Mouse (Mus musculus) lung, postnatal 0 days (tissue): ENCODE data around the gene Asic2. TPM values are rescaled to one million over a fixed set of nuclear protein-coding genes. Genes with fewer than 3 reads are reported as not detected.

Source experiments
- ATAC-seq: fragments of 200-750 bp; cut with Nextera tagmentation; 2 replicates; pipeline ENCODE4 v1.8.0; 2017; ENCODE audit warnings: moderate library complexity
- DNase-seq: peaks from one replicate; pipeline ENCODE4 v3.0.0-alpha.2; 2016; ENCODE audit warnings: low spot score
- H3K27ac ChIP-seq: fragments of 300-500 bp; sonication (generic); 2 replicates; pipeline ENCODE4 v1.5.1; 2014; ENCODE audit warnings: antibody characterized with exemption, mild to moderate bottlenecking, low read length, mixed read lengths
- H3K27me3 ChIP-seq: fragments of 300-500 bp; sonication (generic); replicated peaks from 2 replicates; pipeline ENCODE4 v1.6.1; 2014; ENCODE audit warnings: low read length, mixed read lengths; ENCODE audit not compliant: insufficient read depth
- H3K36me3 ChIP-seq: fragments of 300-500 bp; sonication (generic); 2 replicates; pipeline ENCODE4 v1.6.1; 2014; ENCODE audit warnings: low read length, mixed read lengths; ENCODE audit not compliant: insufficient read depth
- H3K4me1 ChIP-seq: fragments of 300-500 bp; sonication (generic); 2 replicates; pipeline ENCODE4 v1.6.1; 2014; ENCODE audit warnings: antibody characterized with exemption, low read depth, low read length, mixed read lengths; ENCODE audit not compliant: insufficient read depth
- H3K4me2 ChIP-seq: fragments of 300-500 bp; sonication (generic); replicated peaks from 2 replicates; pipeline ENCODE4 v1.6.1; 2014; ENCODE audit warnings: low read depth, mild to moderate bottlenecking, low read length, moderate library complexity, mixed read lengths
- H3K4me3 ChIP-seq: fragments of 300-500 bp; sonication (generic); 2 replicates; pipeline ENCODE4 v1.5.1; 2014; ENCODE audit warnings: low read depth, low read length
- H3K9ac ChIP-seq: fragments of 300-500 bp; sonication (generic); replicated peaks from 2 replicates; pipeline ENCODE4 v1.6.1; 2014; ENCODE audit warnings: low read depth, mild to moderate bottlenecking
- H3K9me3 ChIP-seq: fragments of 300-500 bp; sonication (generic); 2 replicates; pipeline ENCODE4 v1.6.1; 2016; ENCODE audit warnings: low read length, mixed read lengths
- CTCF ChIP-seq: IDR thresholded peaks from 2 replicates; pipeline ENCODE4 v1.5.1; 2016; ENCODE audit warnings: antibody characterized with exemption, mild to moderate bottlenecking
- EP300 ChIP-seq: IDR thresholded peaks from 2 replicates; pipeline ENCODE4 v1.6.1; 2016; ENCODE audit warnings: antibody characterized with exemption, mild to moderate bottlenecking, control low read depth
- WGBS: fragments of 180-500 bp; shearing (Covaris S2); extraction: QIAGEN DNeasy Blood & Tissue Kit; methylation state at CpG from one replicate; pipeline ENCODE4 v1.1.7; 2014; 5-methylcytosine and 5-hydroxymethylcytosine counted together
- polyA plus RNA-seq: library from polyadenylated mRNA; unstranded; fragments of >200 nt; fragmentation: Nextera tagmentation; extraction: Ambion mirVana; gene quantifications from 2 replicates; pipeline ENCODE4 v1.2.1, GENCODE M21; 2015

Asic2 gene
- polyA plus RNA-seq, 1 experiment from 2014 or later = 0.06 TPM

GRCm38 (mm10) chr11:81193856-81194255 lies 774.4 kb downstream of the Asic2 start:
- DNase-seq = no peak
- no peak for ATAC-seq
- Histone ChIP-seq H3K4me2 (no peak overlapping the region), H3K4me1 (no peaks in the 10 kb centered on the region), H3K9ac (no peak overlapping the region), H3K27ac (no peak overlapping the region), H3K36me3 (no peaks in the 10 kb centered on the region), H3K9me3 (no peaks in the 10 kb centered on the region), H3K4me3 (no peak overlapping the region), H3K27me3 (no peaks in the 10 kb centered on the region)
- no peak for TF ChIP-seq CTCF
- TF ChIP-seq EP300 = no peak
- 44% methylated on average over 4 of the region's 4 CpGs for WGBS

- TF ChIP-seq EP300 = no peak
- no peak for TF ChIP-seq CTCF
- Histone ChIP-seq H3K9ac (no peak overlapping the region), H3K9me3 (no peaks in the 10 kb centered on the region), H3K4me2 (no peak overlapping the region), H3K4me3 (no peak overlapping the region), H3K27ac (no peak overlapping the region), H3K4me1 (no peaks in the 10 kb centered on the region), H3K36me3 (no peaks in the 10 kb centered on the region), H3K27me3 (no peaks in the 10 kb centered on the region)
- DNase-seq = no peak
- WGBS = 80% methylated on average over 4 of the region's 4 CpGs
- no peak for ATAC-seq
Measured at GRCm38 (mm10) chr11:81192155-81192554, 776.1 kb downstream of the Asic2 start.

DNA sequence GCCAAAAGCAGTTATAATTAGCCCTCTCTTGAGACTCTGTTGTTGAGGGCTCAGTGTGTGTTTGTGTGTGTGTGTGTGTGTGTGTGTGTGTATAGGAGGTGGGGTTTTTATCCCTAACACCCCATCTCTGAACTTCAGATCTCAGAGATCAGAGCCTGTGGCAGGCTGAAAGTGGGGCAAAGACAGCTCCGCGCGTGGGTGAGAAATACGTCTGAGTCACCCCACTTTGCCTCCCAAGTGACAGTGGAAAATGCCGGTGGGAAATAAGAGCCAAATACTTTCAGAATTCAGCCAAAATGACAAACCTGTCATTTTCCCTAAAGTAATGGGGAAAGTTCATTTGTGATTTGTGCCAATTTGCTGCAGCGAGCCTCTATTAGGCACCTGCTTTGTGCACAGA lies 779.2 kb downstream of the Asic2 start:
- H3K36me3 ChIP-seq = no peaks in the 10 kb centered on the region
- H3K27ac ChIP-seq = no peak overlapping the region
- no peaks in the 10 kb centered on the region for H3K9me3 ChIP-seq
- H3K27me3 ChIP-seq = no peaks in the 10 kb centered on the region
- DNase-seq = no peak
- TF ChIP-seq CTCF (no peak), EP300 (no peak)
- H3K4me3 ChIP-seq = no peak overlapping the region
- no peak overlapping the region for H3K4me2 ChIP-seq
- WGBS = 87% methylated on average over 6 of the region's 6 CpGs
- ATAC-seq = no peak
- no peaks in the 10 kb centered on the region for H3K4me1 ChIP-seq
- no peak overlapping the region for H3K9ac ChIP-seq

DNA sequence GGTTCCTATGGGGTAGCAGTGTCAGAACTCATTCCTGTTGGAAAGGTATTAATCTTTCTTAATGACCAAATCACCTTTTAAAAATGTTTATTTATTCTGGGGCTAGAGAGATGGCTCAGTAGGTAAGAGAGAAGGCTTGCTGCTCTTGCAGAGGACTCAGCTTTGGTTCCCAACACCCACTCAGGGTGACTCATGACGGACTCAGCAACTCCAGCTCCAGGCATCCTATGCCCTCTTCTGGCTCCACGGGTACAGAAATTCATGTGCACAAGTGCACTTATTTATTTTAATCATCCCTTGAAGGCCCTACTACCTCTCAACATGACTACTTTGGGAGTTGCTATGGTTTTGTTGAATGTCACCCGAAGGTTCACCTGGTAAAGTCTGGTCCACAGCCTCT lies 780.4 kb downstream of the Asic2 start:
- no peak overlapping the region for H3K4me3 ChIP-seq
- ATAC-seq (no peak), DNase-seq (no peak)
- no peak overlapping the region for H3K27ac ChIP-seq
- TF ChIP-seq EP300 = no peak
- TF ChIP-seq CTCF = no peak
- H3K4me2 ChIP-seq = no peak overlapping the region
- no peaks in the 10 kb centered on the region for H3K27me3 ChIP-seq
- H3K4me1 ChIP-seq = no peaks in the 10 kb centered on the region
- H3K36me3 ChIP-seq = no peaks in the 10 kb centered on the region
- no peak overlapping the region for H3K9ac ChIP-seq
- WGBS = 69% methylated on average over 3 of the region's 3 CpGs
- no peaks in the 10 kb centered on the region for H3K9me3 ChIP-seq

- TF ChIP-seq CTCF (no peak), EP300 (no peak)
- Histone ChIP-seq H3K4me3 (no peak overlapping the region), H3K4me2 (no peak overlapping the region), H3K4me1 (no peaks in the 10 kb centered on the region), H3K36me3 (no peaks in the 10 kb centered on the region), H3K27ac (no peak overlapping the region), H3K9ac (no peak overlapping the region), H3K27me3 (no peaks in the 10 kb centered on the region), H3K9me3 (no peaks in the 10 kb centered on the region)
- no peak for ATAC-seq
- no peak for DNase-seq
- 69% methylated on average over 7 of the region's 7 CpGs for WGBS
Measured at GRCm38 (mm10) chr11:81184721-81185120, 783.5 kb downstream of the Asic2 start.

- 69% methylated on average over 2 of the region's 2 CpGs for WGBS
- DNase-seq = no peak
Measured at GRCm38 (mm10) chr11:81164890-81165289, 803.4 kb downstream of the Asic2 start.

DNA sequence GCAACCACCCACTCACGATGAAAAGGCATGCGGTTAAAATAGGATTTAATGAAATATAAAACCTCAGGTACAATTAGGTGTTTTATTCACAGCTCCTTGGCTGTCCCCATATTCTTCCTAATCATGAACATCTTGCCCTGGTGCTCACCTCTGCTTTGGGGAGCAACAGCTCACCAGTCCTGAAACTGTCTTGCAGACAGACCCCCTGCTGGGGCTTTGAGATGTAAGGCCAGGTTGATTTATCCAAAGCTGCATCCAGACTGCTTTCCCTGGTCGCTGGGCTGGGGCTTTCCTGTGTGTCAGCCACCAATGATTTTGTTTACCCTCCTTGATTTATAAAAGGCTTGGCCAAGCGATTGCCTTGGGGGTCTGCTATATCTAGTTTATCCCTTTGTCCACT lies 805.2 kb downstream of the Asic2 start:
- H3K4me2 ChIP-seq = no peak overlapping the region
- no peak overlapping the region for H3K4me3 ChIP-seq
- no peaks in the 10 kb centered on the region for H3K27me3 ChIP-seq
- no peaks in the 10 kb centered on the region for H3K4me1 ChIP-seq
- WGBS = 60% methylated on average over 4 of the region's 4 CpGs
- DNase-seq (no peak), ATAC-seq (no peak)
- H3K9me3 ChIP-seq = no peaks in the 10 kb centered on the region
- no peak overlapping the region for H3K9ac ChIP-seq
- H3K36me3 ChIP-seq = no peaks in the 10 kb centered on the region
- no peak for TF ChIP-seq CTCF
- TF ChIP-seq EP300 = no peak
- no peak overlapping the region for H3K27ac ChIP-seq

More at GRCm38 (mm10) chr11:81164890-81165289, 803.4 kb downstream of the Asic2 start:
- no peaks in the 10 kb centered on the region for H3K9me3 ChIP-seq
- no peaks in the 10 kb centered on the region for H3K27me3 ChIP-seq
- H3K27ac ChIP-seq = no peak overlapping the region
- H3K4me3 ChIP-seq = no peak overlapping the region
- no peaks in the 10 kb centered on the region for H3K4me1 ChIP-seq
- ATAC-seq = no peak
- no peak for TF ChIP-seq EP300
- TF ChIP-seq CTCF = no peak
- no peaks in the 10 kb centered on the region for H3K36me3 ChIP-seq
- no peak overlapping the region for H3K4me2 ChIP-seq
- no peak overlapping the region for H3K9ac ChIP-seq
